Mouse (Mus musculus): ENCODE measurements around the gene Simc1.
A peak's percentile ranks its signal among the peaks of the same experiment; 100 is the strongest.

The Simc1 gene

DNA sequence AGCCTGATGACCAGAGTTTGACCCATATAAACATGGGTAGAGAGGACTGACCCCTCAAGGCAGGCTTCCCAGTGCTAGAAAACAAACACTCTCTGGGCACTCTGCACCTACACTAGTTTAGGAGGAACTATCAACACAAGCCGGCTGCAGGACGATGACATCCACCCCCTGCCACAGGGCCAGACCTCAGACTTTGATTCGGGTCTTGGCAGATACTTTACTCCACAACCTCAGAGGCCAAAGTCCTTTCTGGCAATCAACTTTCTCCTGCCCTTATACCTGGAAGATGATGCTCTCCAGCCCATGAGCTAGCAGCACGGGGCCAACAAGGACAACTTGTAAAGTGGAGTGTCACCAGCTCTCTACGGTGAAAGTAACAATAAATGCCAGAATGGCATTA is 79.3 kb downstream of the Simc1 start:
- DNase-seq (ENCODE audit: low spot score in 2 of 2) = no peak

GRCm38 (mm10) chr13:54585831-54586230 is 82.3 kb downstream of the Simc1 start:
- DNase-seq (ENCODE audit: low spot score in 2 of 2) = no peak

DNA sequence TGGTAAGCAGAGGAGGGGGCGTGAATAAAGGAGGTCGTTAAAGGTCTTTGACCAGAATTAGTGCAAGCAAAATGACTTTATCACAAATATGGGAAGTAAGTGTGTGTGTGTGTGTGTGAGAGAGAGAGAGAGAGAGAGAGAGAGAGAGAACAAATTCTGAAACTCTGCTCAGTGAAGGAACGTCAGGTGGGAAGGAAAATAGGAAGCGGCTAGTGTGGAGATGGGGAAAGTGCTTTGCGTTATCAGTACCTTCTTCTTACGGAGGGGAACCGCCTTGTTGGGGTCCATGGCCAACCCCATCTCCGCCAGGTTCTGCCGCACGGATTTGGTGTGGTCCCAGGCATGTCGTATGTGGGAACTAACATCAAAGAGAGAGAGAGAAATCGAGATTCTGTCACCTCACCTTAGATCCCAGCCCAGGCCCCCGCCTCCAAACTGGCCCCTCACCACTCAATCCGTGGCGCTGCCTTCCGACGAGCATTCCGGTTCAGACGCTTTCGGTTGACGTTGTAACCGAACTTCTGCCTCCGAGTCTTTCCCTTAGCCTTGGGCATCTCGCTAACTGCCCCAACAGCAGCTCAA is 85.9 kb downstream of the Simc1 start:
- DNase-seq (ENCODE audit: low spot score in 2 of 2) = no peak

DNA sequence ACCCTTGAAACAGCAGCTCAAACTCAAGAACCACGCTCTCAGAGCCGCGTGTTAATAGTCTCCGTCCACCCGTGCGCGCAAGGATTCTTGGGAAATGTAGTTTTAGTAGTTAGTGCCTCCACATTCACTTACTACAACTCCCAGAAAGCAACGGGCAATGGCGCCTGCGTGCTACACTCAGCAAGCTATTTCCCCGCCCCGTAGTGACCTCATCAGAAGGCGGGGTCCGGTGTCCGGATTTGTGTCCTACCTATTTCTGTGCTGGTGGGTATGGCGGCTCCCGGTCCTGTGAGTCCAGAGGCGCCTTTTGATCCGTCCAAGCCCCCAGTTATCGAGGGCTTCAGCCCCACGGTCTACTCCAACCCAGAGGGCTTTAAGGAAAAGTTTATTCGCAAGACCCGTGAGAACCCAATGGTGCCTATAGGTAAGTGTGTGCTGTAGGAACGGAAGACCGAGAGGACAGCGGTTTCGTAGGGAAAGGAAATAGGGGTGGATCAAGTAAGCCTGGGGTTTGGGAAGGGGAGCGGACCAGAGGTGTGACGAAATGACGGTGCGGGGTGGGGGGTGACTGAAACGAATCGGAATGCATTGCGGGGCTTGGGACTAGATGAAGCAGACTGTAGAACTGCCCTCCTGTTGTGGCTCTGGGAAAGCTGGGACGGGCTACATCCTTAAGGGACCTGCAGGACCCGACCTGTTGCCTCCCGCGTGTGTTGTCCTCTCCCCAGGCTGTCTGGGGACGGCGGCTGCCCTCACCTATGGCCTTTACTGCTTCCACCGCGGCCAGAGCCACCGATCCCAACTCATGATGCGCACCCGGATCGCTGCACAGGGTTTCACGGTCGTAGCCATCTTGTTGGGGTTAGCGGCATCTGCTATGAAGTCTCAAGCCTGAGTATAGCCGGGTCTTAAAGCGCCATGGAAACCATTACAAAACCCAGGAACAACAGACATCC is 86.7 kb downstream of the Simc1 start, which contains the start of the genes Nop16 and Higd2a:
Gene Nop16, minus strand, starts transcription at position 95 of the 956 bp plus-strand sequence.
Gene Higd2a, plus strand, starts transcription at position 212 of the 956 bp plus-strand sequence.
- DNase-seq (ENCODE audit: low spot score in 2 of 2) = peak; percentile 87 to 93

GRCm38 (mm10) chr13:54591776-54592356 is 88.3 kb downstream of the Simc1 start:
- no peak for DNase-seq (ENCODE audit: low spot score in 2 of 2)

DNA sequence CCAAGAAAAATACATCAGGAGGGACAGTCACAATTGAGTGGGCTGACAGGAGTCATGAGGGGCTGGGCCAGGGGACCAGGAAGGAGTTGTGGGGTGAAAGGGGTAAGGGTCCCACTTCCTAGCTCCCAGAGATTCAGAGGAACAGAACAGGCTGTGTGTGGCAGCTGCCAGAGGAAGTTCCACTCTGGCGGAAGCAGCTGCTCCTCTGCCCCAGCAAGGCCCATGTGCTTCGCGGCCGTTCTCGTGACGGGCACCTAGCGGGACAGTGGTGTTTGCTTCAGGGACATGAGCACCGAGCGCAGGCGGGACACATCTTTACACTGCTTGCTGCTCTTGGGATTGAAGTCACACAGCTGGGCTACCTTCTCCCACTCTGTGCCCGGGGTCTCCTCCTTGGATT is 90.0 kb downstream of the Simc1 start:
- no peak for DNase-seq (ENCODE audit: low spot score in 2 of 2)

- no peak for DNase-seq (ENCODE audit: low spot score in 2 of 2)
Observed at GRCm38 (mm10) chr13:54596107-54596690, 92.6 kb downstream of the Simc1 start.

GRCm38 (mm10) chr13:54596870-54597269 is 93.3 kb downstream of the Simc1 start:
- no peak for DNase-seq (ENCODE audit: low spot score in 2 of 2)

DNA sequence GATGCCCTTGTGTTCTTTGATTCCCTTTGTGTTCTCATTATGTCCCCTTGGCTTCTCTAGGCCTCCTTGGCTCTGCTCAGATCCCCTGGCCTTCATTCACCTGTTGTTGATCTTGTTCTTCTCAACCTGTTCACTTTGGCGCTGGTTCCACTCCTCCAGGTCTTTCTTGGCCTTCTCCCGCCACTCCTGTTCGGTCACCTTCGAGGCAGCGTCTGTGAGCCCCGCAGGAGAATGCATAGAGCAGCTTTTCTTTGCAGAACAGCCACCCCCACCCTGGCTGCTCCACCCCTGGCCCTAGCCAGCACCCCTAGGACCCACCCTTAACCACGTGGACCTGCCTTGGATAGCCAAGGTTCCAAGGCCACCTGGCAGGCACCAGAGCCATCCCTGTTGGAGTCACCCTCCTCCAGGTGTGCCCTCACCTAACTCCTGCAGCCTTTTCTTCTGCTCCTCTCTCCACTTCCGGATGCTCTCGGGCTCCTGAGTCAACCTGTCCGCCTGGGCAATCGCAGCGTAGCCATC is 95.1 kb downstream of the Simc1 start:
- no peak for DNase-seq (ENCODE audit: low spot score in 2 of 2)

All from spleen, postnatal 14 days (tissue).